Mouse (Mus musculus) A20 (cell line): ENCODE results near the gene Vmn1r137.
"Not testable (repeated sequence)": the region's sequence is repeated elsewhere in the genome, so short reads cannot be mapped to it uniquely, and the experiment has no call there.

Source experiments
- DNase-seq: peaks from one replicate; pipeline ENCODE4 v3.0.0-alpha.2; 2011; ENCODE audit warnings: low read depth, low spot score

Vmn1r137 gene

GRCm38 (mm10) chr7:21994287-21994686 is at the start of gene Vmn1r137:
Gene Vmn1r137 (plus strand): TSS chr7:21994587.
- not testable (repeated sequence) for DNase-seq

GRCm38 (mm10) chr7:22028797-22029196 is 34.4 kb downstream of the Vmn1r137 start, which contains the start of gene Vmn1r138:
Gene Vmn1r138 (minus strand): TSS chr7:22028897.
- not testable (repeated sequence) for DNase-seq
